Mouse (Mus musculus) limb, embryonic 11.5 days (tissue): Measurements from ENCODE around the gene Pitpnm1. TPM values are rescaled to one million over a fixed set of nuclear protein-coding genes. Genes with fewer than 3 reads are reported as not detected.
"Not testable (repeated sequence)": the region's sequence is repeated elsewhere in the genome, so short reads cannot be mapped to it uniquely, and the experiment has no call there.

ENCODE experiments used
- ATAC-seq: fragments of 200-750 bp; cut with Nextera tagmentation; 2 replicates; pipeline ENCODE4 v1.8.0; 2017; ENCODE audit warnings: low read depth; ENCODE audit not compliant: insufficient number of reproducible peaks, low FRiP score, low TSS enrichment
- DNase-seq: peaks from one replicate; pipeline ENCODE4 v3.0.0-alpha.2; 2015; ENCODE audit warnings: low spot score
- H3K27ac ChIP-seq: fragments of 300-500 bp; sonication (generic); replicated peaks from 2 replicates; pipeline ENCODE4 v1.5.1; 2014; ENCODE audit warnings: low read depth, mild to moderate bottlenecking, low read length
- H3K27me3 ChIP-seq: fragments of 300-500 bp; sonication (generic); 2 replicates; pipeline ENCODE4 v1.6.1; 2014; ENCODE audit warnings: mild to moderate bottlenecking, low read length, mixed read lengths; ENCODE audit not compliant: control insufficient read depth, insufficient read depth
- H3K36me3 ChIP-seq: fragments of 300-500 bp; sonication (generic); 2 replicates; pipeline ENCODE4 v1.6.1; 2014; ENCODE audit warnings: mild to moderate bottlenecking, low read length, moderate library complexity, mixed read lengths; ENCODE audit not compliant: control insufficient read depth, insufficient read depth
- H3K4me1 ChIP-seq: fragments of 300-500 bp; sonication (generic); 2 replicates; pipeline ENCODE4 v1.6.1; 2014; ENCODE audit warnings: low read length, mixed read lengths; ENCODE audit not compliant: control insufficient read depth, insufficient read depth
- H3K4me2 ChIP-seq: fragments of 300-500 bp; sonication (generic); 2 replicates; pipeline ENCODE4 v1.6.1; 2014; ENCODE audit warnings: low read depth, mild to moderate bottlenecking, moderate library complexity; ENCODE audit not compliant: severe bottlenecking
- H3K4me3 ChIP-seq: fragments of 300-500 bp; sonication (generic); 2 replicates; pipeline ENCODE4 v1.5.1; 2014; ENCODE audit warnings: low read depth, low read length
- H3K9ac ChIP-seq: fragments of 300-500 bp; sonication (generic); 2 replicates; pipeline ENCODE4 v1.6.1; 2014; ENCODE audit warnings: mild to moderate bottlenecking, low read length
- H3K9me3 ChIP-seq: fragments of 300-500 bp; sonication (generic); 2 replicates; pipeline ENCODE4 v1.6.1; 2016; ENCODE audit warnings: low read length; ENCODE audit not compliant: control insufficient read depth
- WGBS: fragments of 180-500 bp; shearing (Covaris S2); extraction: QIAGEN DNeasy Blood & Tissue Kit; methylation state at CpG from one replicate; pipeline ENCODE4 v1.1.7; 2014; 5-methylcytosine and 5-hydroxymethylcytosine counted together
- polyA plus RNA-seq: library from polyadenylated mRNA; unstranded; fragments of >200 nt; fragmentation: Nextera tagmentation; extraction: Ambion mirVana; gene quantifications from 2 replicates; pipeline ENCODE4 v1.2.1, GENCODE M21; 2014

Gene Pitpnm1
- polyA plus RNA-seq, 1 experiment from 2014 or later: 4.8 TPM

- ATAC-seq, DNase-seq, H3K4me2 ChIP-seq, H3K36me3 ChIP-seq, H3K4me1 ChIP-seq, H3K27ac ChIP-seq, H3K9ac ChIP-seq, H3K9me3 ChIP-seq, H3K4me3 ChIP-seq, H3K27me3 ChIP-seq: not testable (repeated sequence)
- WGBS: 25% methylated on average over 8 of the region's 8 CpGs
Observed at GRCm38 (mm10) chr19:4135963-4136345, 36.2 kb downstream of the Pitpnm1 start.

GRCm38 (mm10) chr19:4136463-4136862, 36.7 kb downstream of the Pitpnm1 start:
- Histone ChIP-seq H3K27me3 (no peaks in the 10 kb centered on the region), H3K9me3 (no peaks in the 10 kb centered on the region), H3K4me3 (no peak overlapping the region), H3K27ac (no peak overlapping the region), H3K9ac (no peak overlapping the region), H3K36me3 (peaks cover 8% of the 10 kb centered on the region; the same call in 1 of the 2 replicates), H3K4me1 (no peaks in the 10 kb centered on the region), H3K4me2 (no peak overlapping the region)
- WGBS: 80% methylated on average over 5 of the region's 5 CpGs
- no peak for DNase-seq
- ATAC-seq: no peak

GRCm38 (mm10) chr19:4137913-4138312, 38.1 kb downstream of the Pitpnm1 start:
- H3K27ac ChIP-seq: no peak overlapping the region
- no peak overlapping the region for H3K9ac ChIP-seq
- no peak overlapping the region for H3K4me2 ChIP-seq
- no peaks in the 10 kb centered on the region for H3K9me3 ChIP-seq
- H3K4me3 ChIP-seq: no peak overlapping the region
- H3K36me3 ChIP-seq: no peaks in the 10 kb centered on the region
- ATAC-seq (no peak), DNase-seq (no peak)
- no peaks in the 10 kb centered on the region for H3K4me1 ChIP-seq
- H3K27me3 ChIP-seq: no peaks in the 10 kb centered on the region
- 85% methylated on average over 5 of the region's 5 CpGs for WGBS

GRCm38 (mm10) chr19:4139446-4139845, 39.6 kb downstream of the Pitpnm1 start, which contains the start of gene Gpr152:
Gene Gpr152 (plus strand): TSS chr19:4139787.
- no peak within 1 kb of the TSS for H3K27ac ChIP-seq
- ATAC-seq (no peak), DNase-seq (no peak)
- no peaks in the 10 kb centered on the region for H3K27me3 ChIP-seq
- H3K4me3 ChIP-seq: no peak within 1 kb of the TSS
- H3K9me3 ChIP-seq: no peaks in the 10 kb centered on the region
- H3K9ac ChIP-seq: no peak within 1 kb of the TSS
- no peak within 1 kb of the TSS for H3K4me2 ChIP-seq
- H3K36me3 ChIP-seq: no peaks in the 10 kb centered on the region
- WGBS: 68% methylated on average over 2 of the region's 2 CpGs
- H3K4me1 ChIP-seq: no peaks in the 10 kb centered on the region

GRCm38 (mm10) chr19:4140147-4140546, 40.3 kb downstream of the Pitpnm1 start:
- 82% methylated on average over 6 of the region's 6 CpGs for WGBS
- Histone ChIP-seq H3K9me3 (no peaks in the 10 kb centered on the region), H3K9ac (no peak overlapping the region), H3K27me3 (no peaks in the 10 kb centered on the region), H3K4me3 (no peak overlapping the region), H3K36me3 (no peaks in the 10 kb centered on the region), H3K4me1 (no peaks in the 10 kb centered on the region), H3K27ac (no peak overlapping the region), H3K4me2 (no peak overlapping the region)
- ATAC-seq: no peak
- DNase-seq: no peak

GRCm38 (mm10) chr19:4142416-4143173, 42.8 kb downstream of the Pitpnm1 start:
- Histone ChIP-seq H3K9me3 (no peaks in the 10 kb centered on the region), H3K36me3 (no peaks in the 10 kb centered on the region), H3K4me2 (no peak overlapping the region), H3K4me1 (0 out of 2 replicates have a peak, but pooled peaks cover under 1% of the 10 kb centered on the region), H3K4me3 (no peak overlapping the region), H3K27me3 (no peaks in the 10 kb centered on the region), H3K9ac (no peak overlapping the region), H3K27ac (no peak overlapping the region)
- DNase-seq (no peak), ATAC-seq (no peak)
- 91% methylated on average over 18 of the region's 18 CpGs for WGBS

GRCm38 (mm10) chr19:4143759-4144268, 44.0 kb downstream of the Pitpnm1 start, which contains the start of gene Cabp4:
Gene Cabp4 (minus strand): TSS chr19:4144033.
- Histone ChIP-seq H3K36me3 (no peaks in the 10 kb centered on the region), H3K9ac (no peak within 1 kb of the TSS), H3K4me3 (no peak within 1 kb of the TSS), H3K9me3 (no peaks in the 10 kb centered on the region), H3K27ac (no peak within 1 kb of the TSS), H3K4me1 (peaks cover 7% of the 10 kb centered on the region), H3K4me2 (no peak within 1 kb of the TSS), H3K27me3 (no peaks in the 10 kb centered on the region)
- WGBS: 87% methylated on average over 7 of the region's 7 CpGs
- ATAC-seq (no peak), DNase-seq (no peak)

- DNase-seq: no peak
- Histone ChIP-seq H3K4me2 (no peak overlapping the region), H3K27me3 (no peaks in the 10 kb centered on the region), H3K27ac (no peak overlapping the region), H3K9me3 (no peaks in the 10 kb centered on the region), H3K4me1 (peaks cover 15% of the 10 kb centered on the region), H3K36me3 (no peaks in the 10 kb centered on the region), H3K4me3 (no peak overlapping the region), H3K9ac (no peak overlapping the region)
- 85% methylated on average over 16 of the region's 16 CpGs for WGBS
- ATAC-seq: no peak
Observed at GRCm38 (mm10) chr19:4144550-4145498, 45.0 kb downstream of the Pitpnm1 start.
